Mouse (Mus musculus): Measurements from ENCODE around the gene Psmb9. TPM values are rescaled to one million over a fixed set of nuclear protein-coding genes. Genes with fewer than 3 reads are reported as not detected.

Gene Psmb9
- polyA plus RNA-seq, 1 experiment from 2014 or later: 9.6 TPM

GRCm38 (mm10) chr17:34209680-34210079, 22.1 kb upstream of the Psmb9 start:
- WGBS (ENCODE audit: insufficient replicate concordance): 60% methylated on average over 3 of the region's 3 CpGs
- Histone ChIP-seq H3K27ac (ENCODE audit: low read length) (no peak overlapping the region), H3K4me1 (ENCODE audit: control insufficient read depth, low read depth, low read length) (peaks cover 17% of the 10 kb centered on the region), H3K9me3 (replicated peaks; ENCODE audit: control insufficient read depth, low read length) (no peaks in the 10 kb centered on the region), H3K27me3 (ENCODE audit: control insufficient read depth, insufficient read depth, low read depth, low read length) (no peaks in the 10 kb centered on the region; the same call in 1 of the 2 replicates), H3K4me2 (ENCODE audit: low read depth, low read length) (no peak overlapping the region), H3K9ac (ENCODE audit: low read depth, low read length) (no peak overlapping the region), H3K36me3 (ENCODE audit: control insufficient read depth, insufficient read depth) (no peaks in the 10 kb centered on the region), H3K4me3 (ENCODE audit: low read depth, low read length) (no peak overlapping the region)
- ATAC-seq (ENCODE audit: low read depth): no peak

- Histone ChIP-seq H3K36me3 (ENCODE audit: control insufficient read depth, insufficient read depth) (no peaks in the 10 kb centered on the region), H3K4me2 (ENCODE audit: low read depth, low read length) (no peak overlapping the region), H3K27ac (ENCODE audit: low read length) (no peak overlapping the region), H3K27me3 (ENCODE audit: control insufficient read depth, insufficient read depth, low read depth, low read length) (no peaks in the 10 kb centered on the region), H3K9ac (ENCODE audit: low read depth, low read length) (no peak overlapping the region), H3K4me1 (ENCODE audit: control insufficient read depth, low read depth, low read length) (peaks cover 21% of the 10 kb centered on the region), H3K9me3 (replicated peaks; ENCODE audit: control insufficient read depth, low read length) (no peaks in the 10 kb centered on the region), H3K4me3 (ENCODE audit: low read depth, low read length) (no peak overlapping the region)
- no peak for ATAC-seq (ENCODE audit: low read depth)
- WGBS (ENCODE audit: insufficient replicate concordance): 33% methylated on average over 10 of the region's 10 CpGs
These were observed 20.9 kb upstream of the Psmb9 start for GRCm38 (mm10) chr17:34208421-34208820.

- ATAC-seq (ENCODE audit: low read depth): no peak
- H3K4me2 ChIP-seq (ENCODE audit: low read depth, low read length): no peak overlapping the region
- H3K36me3 ChIP-seq (ENCODE audit: control insufficient read depth, insufficient read depth): no peaks in the 10 kb centered on the region
- H3K27me3 ChIP-seq (ENCODE audit: control insufficient read depth, insufficient read depth, low read depth, low read length): no peaks in the 10 kb centered on the region
- 85% methylated on average over 9 of the region's 9 CpGs for WGBS (ENCODE audit: insufficient replicate concordance)
- no peaks in the 10 kb centered on the region for H3K9me3 ChIP-seq (replicated peaks; ENCODE audit: control insufficient read depth, low read length)
- no peak overlapping the region for H3K27ac ChIP-seq (ENCODE audit: low read length)
- H3K9ac ChIP-seq (ENCODE audit: low read depth, low read length): no peak overlapping the region
- no peak overlapping the region for H3K4me3 ChIP-seq (ENCODE audit: low read depth, low read length)
- H3K4me1 ChIP-seq (ENCODE audit: control insufficient read depth, low read depth, low read length): peaks cover 21% of the 10 kb centered on the region
These were observed 20.3 kb upstream of the Psmb9 start for GRCm38 (mm10) chr17:34207866-34208265.

GRCm38 (mm10) chr17:34207456-34207855, 19.9 kb upstream of the Psmb9 start:
- H3K4me2 ChIP-seq (ENCODE audit: low read depth, low read length): no peak overlapping the region
- no peak overlapping the region for H3K27ac ChIP-seq (ENCODE audit: low read length)
- peaks cover 21% of the 10 kb centered on the region for H3K4me1 ChIP-seq (ENCODE audit: control insufficient read depth, low read depth, low read length)
- no peaks in the 10 kb centered on the region for H3K9me3 ChIP-seq (replicated peaks; ENCODE audit: control insufficient read depth, low read length)
- no peaks in the 10 kb centered on the region for H3K36me3 ChIP-seq (ENCODE audit: control insufficient read depth, insufficient read depth)
- H3K9ac ChIP-seq (ENCODE audit: low read depth, low read length): no peak overlapping the region
- 53% methylated on average over 3 of the region's 3 CpGs for WGBS (ENCODE audit: insufficient replicate concordance)
- no peaks in the 10 kb centered on the region for H3K27me3 ChIP-seq (ENCODE audit: control insufficient read depth, insufficient read depth, low read depth, low read length)
- no peak overlapping the region for H3K4me3 ChIP-seq (ENCODE audit: low read depth, low read length)
- no peak for ATAC-seq (ENCODE audit: low read depth)

GRCm38 (mm10) chr17:34206731-34207130, 19.2 kb upstream of the Psmb9 start:
- no peaks in the 10 kb centered on the region for H3K9me3 ChIP-seq (replicated peaks; ENCODE audit: control insufficient read depth, low read length)
- no peak overlapping the region for H3K27ac ChIP-seq (ENCODE audit: low read length)
- no peak overlapping the region for H3K4me3 ChIP-seq (ENCODE audit: low read depth, low read length)
- no peak overlapping the region for H3K9ac ChIP-seq (ENCODE audit: low read depth, low read length)
- peaks cover 21% of the 10 kb centered on the region for H3K4me1 ChIP-seq (ENCODE audit: control insufficient read depth, low read depth, low read length)
- no peak overlapping the region for H3K4me2 ChIP-seq (ENCODE audit: low read depth, low read length)
- no peaks in the 10 kb centered on the region for H3K27me3 ChIP-seq (ENCODE audit: control insufficient read depth, insufficient read depth, low read depth, low read length)
- H3K36me3 ChIP-seq (ENCODE audit: control insufficient read depth, insufficient read depth): no peaks in the 10 kb centered on the region
- 74% methylated on average over 5 of the region's 5 CpGs for WGBS (ENCODE audit: insufficient replicate concordance)
- no peak for ATAC-seq (ENCODE audit: low read depth)

- H3K27ac ChIP-seq (ENCODE audit: low read length): peak overlapping the region; percentile 60
- peak overlapping the region; percentile 84 for H3K9ac ChIP-seq (ENCODE audit: low read depth, low read length)
- peak; percentile 25; the same call in 1 of the 2 replicates for ATAC-seq (ENCODE audit: low read depth)
- no peaks in the 10 kb centered on the region for H3K36me3 ChIP-seq (ENCODE audit: control insufficient read depth, insufficient read depth)
- peak overlapping the region; percentile 95 for H3K4me2 ChIP-seq (ENCODE audit: low read depth, low read length)
- H3K9me3 ChIP-seq (replicated peaks; ENCODE audit: control insufficient read depth, low read length): no peaks in the 10 kb centered on the region
- H3K4me3 ChIP-seq (ENCODE audit: low read depth, low read length): peak overlapping the region; percentile 85
- peaks cover 20% of the 10 kb centered on the region for H3K4me1 ChIP-seq (ENCODE audit: control insufficient read depth, low read depth, low read length)
- H3K27me3 ChIP-seq (ENCODE audit: control insufficient read depth, insufficient read depth, low read depth, low read length): no peaks in the 10 kb centered on the region
- WGBS (ENCODE audit: insufficient replicate concordance): 10% methylated on average over 9 of the region's 9 CpGs
These were observed 18.2 kb upstream of the Psmb9 start for GRCm38 (mm10) chr17:34205746-34206176.

GRCm38 (mm10) chr17:34205021-34205745, 17.6 kb upstream of the Psmb9 start:
- peak; percentile 31; the same call in 1 of the 2 replicates for ATAC-seq (ENCODE audit: low read depth)
- Histone ChIP-seq H3K27ac (ENCODE audit: low read length) (peak overlapping the region; percentile 60), H3K4me1 (ENCODE audit: control insufficient read depth, low read depth, low read length) (peaks cover 14% of the 10 kb centered on the region), H3K9me3 (replicated peaks; ENCODE audit: control insufficient read depth, low read length) (no peaks in the 10 kb centered on the region), H3K27me3 (ENCODE audit: control insufficient read depth, insufficient read depth, low read depth, low read length) (no peaks in the 10 kb centered on the region), H3K4me2 (ENCODE audit: low read depth, low read length) (peak overlapping the region; percentile 95), H3K36me3 (ENCODE audit: control insufficient read depth, insufficient read depth) (no peaks in the 10 kb centered on the region), H3K9ac (ENCODE audit: low read depth, low read length) (peak overlapping the region; percentile 84), H3K4me3 (ENCODE audit: low read depth, low read length) (peak overlapping the region; percentile 85)
- WGBS (ENCODE audit: insufficient replicate concordance): 10% methylated on average over 18 of the region's 18 CpGs

- H3K9ac ChIP-seq (ENCODE audit: low read depth, low read length): peak overlapping the region; percentile 84
- peak overlapping the region; percentile 50; the same call in 1 of the 2 replicates for H3K27ac ChIP-seq (ENCODE audit: low read length)
- peak; percentile 64 for ATAC-seq (ENCODE audit: low read depth)
- no peaks in the 10 kb centered on the region for H3K9me3 ChIP-seq (replicated peaks; ENCODE audit: control insufficient read depth, low read length)
- no peaks in the 10 kb centered on the region for H3K27me3 ChIP-seq (ENCODE audit: control insufficient read depth, insufficient read depth, low read depth, low read length)
- 1% methylated on average over 44 of the region's 44 CpGs for WGBS (ENCODE audit: insufficient replicate concordance)
- H3K4me1 ChIP-seq (ENCODE audit: control insufficient read depth, low read depth, low read length): peaks cover 14% of the 10 kb centered on the region
- no peaks in the 10 kb centered on the region for H3K36me3 ChIP-seq (ENCODE audit: control insufficient read depth, insufficient read depth)
- H3K4me2 ChIP-seq (ENCODE audit: low read depth, low read length): peak overlapping the region; percentile 95
- H3K4me3 ChIP-seq (ENCODE audit: low read depth, low read length): peak overlapping the region; percentile 85
These were observed 16.9 kb upstream of the Psmb9 start for GRCm38 (mm10) chr17:34204303-34205010.

- no peak for ATAC-seq (ENCODE audit: low read depth)
- Histone ChIP-seq H3K9me3 (replicated peaks; ENCODE audit: control insufficient read depth, low read length) (no peaks in the 10 kb centered on the region), H3K4me2 (ENCODE audit: low read depth, low read length) (peak within 1 kb of the TSS; percentile 95), H3K36me3 (ENCODE audit: control insufficient read depth, insufficient read depth) (no peaks in the 10 kb centered on the region), H3K27ac (ENCODE audit: low read length) (no peak within 1 kb of the TSS; the same call in 1 of the 2 replicates), H3K9ac (ENCODE audit: low read depth, low read length) (peak within 1 kb of the TSS; percentile 84), H3K27me3 (ENCODE audit: control insufficient read depth, insufficient read depth, low read depth, low read length) (no peaks in the 10 kb centered on the region), H3K4me3 (ENCODE audit: low read depth, low read length) (peak within 1 kb of the TSS; percentile 85), H3K4me1 (ENCODE audit: control insufficient read depth, low read depth, low read length) (peaks cover 14% of the 10 kb centered on the region)
- 74% methylated on average over 5 of the region's 5 CpGs for WGBS (ENCODE audit: insufficient replicate concordance)
These were observed 15.9 kb upstream of the Psmb9 start, which contains the start of gene Tap2 for GRCm38 (mm10) chr17:34203444-34203843. Gene Tap2 (plus strand): TSS chr17:34203527.

Data from liver, embryonic 16.5 days (tissue).